Comparison of ENCODE assay signal across 8 mouse cellular contexts in the genomic region with DNA sequence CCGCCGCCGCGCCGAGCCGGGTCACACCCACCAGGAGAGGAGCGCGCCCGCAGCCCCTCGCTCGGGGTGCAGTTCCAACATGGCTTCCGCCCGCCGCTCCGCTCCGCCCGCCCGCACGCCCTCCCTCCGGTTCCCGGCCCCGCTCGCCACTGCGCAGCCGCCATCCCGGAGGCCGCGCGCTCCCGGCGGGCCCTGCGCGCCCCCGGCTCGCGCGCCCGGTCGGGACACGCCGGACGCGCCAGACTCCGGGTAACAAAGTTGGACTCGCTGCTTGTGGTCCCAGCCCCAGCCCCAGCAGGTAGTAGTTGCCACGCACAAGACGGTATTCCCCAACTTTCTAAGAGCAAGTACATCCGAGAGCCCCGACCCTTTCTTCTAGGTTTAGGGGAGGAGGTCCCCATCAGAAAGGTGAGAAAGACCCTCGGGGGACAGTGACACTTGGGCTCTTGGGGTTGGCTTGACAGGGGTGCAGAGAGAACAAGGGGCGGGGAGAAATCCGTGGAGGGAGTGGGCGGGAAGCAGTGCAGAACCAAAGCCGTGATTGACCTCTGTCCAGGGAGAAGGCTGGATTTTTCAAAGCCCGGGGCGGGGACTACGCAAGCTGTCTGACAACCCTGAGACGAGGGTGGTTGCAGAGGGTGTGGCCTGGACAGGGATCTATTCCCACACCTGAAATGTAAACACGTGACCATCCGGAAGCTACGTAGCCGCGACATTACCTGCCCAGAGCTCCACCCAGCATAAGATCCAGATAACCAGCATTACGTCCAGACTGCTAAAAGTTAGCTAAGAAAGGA. TPM values are rescaled to one million over a fixed set of nuclear protein-coding genes. Genes with fewer than 3 reads are reported as not detected.
DNase-seq lines count a peak whose midpoint lies in the region; ATAC-seq and TF ChIP-seq lines count a peak whose summit lies in the region.

Gene Map4k3, minus strand, starts transcription at position 424 of the 797 bp plus-strand sequence.

- 2% methylated on average over 52 of the region's 64 CpGs for WGBS in lung, postnatal 0 days

- H3K9ac ChIP-seq in lung, postnatal 0 days (replicated peaks; ENCODE audit: low read depth), result peak within 1 kb of the TSS; percentile 92

- no peaks in the 10 kb centered on the region for H3K9me3 ChIP-seq in lung, postnatal 0 days (ENCODE audit: low read length)

- H3K27ac ChIP-seq in lung, postnatal 0 days (ENCODE audit: low read length), result peak within 1 kb of the TSS; percentile 99

- DNase-seq in ES-CJ7 (ENCODE audit: low read depth, low spot score), result peak; percentile 95
- peak; percentile 85 to 90 for DNase-seq in cerebellum, adult 18-20 months
- peak; percentile 81 to 88 for DNase-seq in layer of hippocampus, postnatal 10 days (ENCODE audit: low spot score in 2 of 2)
- peak; percentile 96 for DNase-seq in lung, postnatal 0 days (ENCODE audit: low spot score)
- peak; percentile 78 for DNase-seq in ovary, postnatal 14 days (ENCODE audit: low spot score)
- peak; percentile 90 for DNase-seq in thymus, postnatal 14 days

- no peaks in the 10 kb centered on the region for H3K36me3 ChIP-seq in lung, postnatal 0 days (ENCODE audit: insufficient read depth, low read length)

- no peaks in the 10 kb centered on the region for H3K27me3 ChIP-seq in lung, postnatal 0 days (replicated peaks; ENCODE audit: insufficient read depth, low read length)

- peak; percentile 79 for ATAC-seq in frontal cortex, adult (ENCODE audit: low TSS enrichment)
- peak; percentile 54 to 63; a peak in 3 of 4 replicates for ATAC-seq in hematopoietic stem cell, adult 5-6 weeks (replicated peaks in 1 of 2; ENCODE audit: insufficient read depth in 1 of 2, low FRiP score in 2 of 2, low TSS enrichment in 1 of 2, low read depth in 1 of 2, poor library complexity in 2 of 2, severe bottlenecking in 2 of 2)
- peak; percentile 89 for ATAC-seq in lung, postnatal 0 days

- peak within 1 kb of the TSS; percentile 88 for H3K4me2 ChIP-seq in lung, postnatal 0 days (replicated peaks; ENCODE audit: low read depth, low read length)

- peaks cover 15% of the 10 kb centered on the region for H3K4me1 ChIP-seq in lung, postnatal 0 days (ENCODE audit: insufficient read depth, low read depth, low read length)

- TF ChIP-seq EP300 in lung, postnatal 0 days (IDR thresholded peaks at IDR 0.05), result no peak

- peak within 1 kb of the TSS; percentile 95 for H3K4me3 ChIP-seq in lung, postnatal 0 days (ENCODE audit: low read depth, low read length)

- TF ChIP-seq CTCF in lung, postnatal 0 days (IDR thresholded peaks at IDR 0.05), result no peak

RNA-seq across cellular contexts. Expression of gene Map4k3, which starts in this region (rescaled TPM):
- total RNA-seq in hematopoietic stem cell, adult 5-6 weeks (2017), result 15.1 and 18.6 TPM in 2 replicates
- total RNA-seq in layer of hippocampus, postnatal 10 days (2021), result 10 to 100 TPM; 72.8 to 78.3 TPM
- polyA plus RNA-seq in lung, postnatal 0 days (2015; fragmentation: Nextera tagmentation; extraction: Ambion mirVana), result 37.5 and 44.2 TPM in 2 replicates

Comparison
In these comparisons a context has a peak if more than half of its experiments do, and no peak if none do; other contexts are left out.
1. Peak in every context shown above with its lines: DNase-seq, ATAC-seq, H3K4me3 ChIP-seq and H3K27ac ChIP-seq.